Mouse (Mus musculus) liver, embryonic 11.5 days (tissue): ENCODE data around the gene Mrpl42. TPM values are rescaled to one million over a fixed set of nuclear protein-coding genes. Genes with fewer than 3 reads are reported as not detected.

ENCODE experiments used
- ATAC-seq: fragments of 200-750 bp; cut with Nextera tagmentation; replicated peaks from 2 replicates; pipeline ENCODE4 v1.8.0; 2017; ENCODE audit warnings: moderate number of reproducible peaks, mild to moderate bottlenecking, moderate TSS enrichment, moderate library complexity; ENCODE audit not compliant: low FRiP score
- DNase-seq: peaks from one replicate; pipeline ENCODE4 v3.0.0-alpha.2; 2017; ENCODE audit warnings: low spot score
- H3K27ac ChIP-seq: fragments of 300-500 bp; sonication (generic); 2 replicates; pipeline ENCODE4 v1.5.1; 2014; ENCODE audit warnings: mild to moderate bottlenecking, low read depth, low read length, control low read depth
- H3K27me3 ChIP-seq: fragments of 300-500 bp; sonication (generic); replicated peaks from 2 replicates; pipeline ENCODE4 v1.6.1; 2014; ENCODE audit warnings: low read length, mixed read lengths; ENCODE audit not compliant: control insufficient read depth, insufficient read depth
- H3K36me3 ChIP-seq: fragments of 300-500 bp; sonication (generic); 2 replicates; pipeline ENCODE4 v1.6.1; 2014; ENCODE audit warnings: mild to moderate bottlenecking, low read length, moderate library complexity, mixed read lengths; ENCODE audit not compliant: control insufficient read depth, insufficient read depth
- H3K4me1 ChIP-seq: fragments of 300-500 bp; sonication (generic); replicated peaks from 2 replicates; pipeline ENCODE4 v1.6.1; 2014; ENCODE audit warnings: low read length, mixed read lengths; ENCODE audit not compliant: control insufficient read depth, insufficient read depth
- H3K4me2 ChIP-seq: fragments of 300-500 bp; sonication (generic); 2 replicates; pipeline ENCODE4 v1.6.1; 2014; ENCODE audit warnings: mild to moderate bottlenecking, control low read depth, moderate library complexity
- H3K4me3 ChIP-seq: fragments of 300-500 bp; sonication (generic); 2 replicates; pipeline ENCODE4 v1.5.1; 2014; ENCODE audit warnings: low read depth, low read length, control low read depth
- H3K9ac ChIP-seq: fragments of 300-500 bp; sonication (generic); 2 replicates; pipeline ENCODE4 v1.6.1; 2014; ENCODE audit warnings: low read depth, low read length, control low read depth
- H3K9me3 ChIP-seq: fragments of 300-500 bp; sonication (generic); 2 replicates; pipeline ENCODE4 v1.6.1; 2016; ENCODE audit warnings: low read length, inconsistent platforms, mixed read lengths; ENCODE audit not compliant: control insufficient read depth
- WGBS: fragments of 180-500 bp; shearing (Covaris S2); extraction: QIAGEN DNeasy Blood & Tissue Kit; methylation state at CpG from one replicate; pipeline ENCODE4 v1.1.7; 2014; 5-methylcytosine and 5-hydroxymethylcytosine counted together
- polyA plus RNA-seq: library from polyadenylated mRNA; unstranded; fragments of >200 nt; fragmentation: Nextera tagmentation; extraction: Ambion mirVana; gene quantifications from 2 replicates; pipeline ENCODE4 v1.2.1, GENCODE M21; 2014

Gene Mrpl42
- polyA plus RNA-seq, 1 experiment from 2014 or later: 391 TPM

DNA sequence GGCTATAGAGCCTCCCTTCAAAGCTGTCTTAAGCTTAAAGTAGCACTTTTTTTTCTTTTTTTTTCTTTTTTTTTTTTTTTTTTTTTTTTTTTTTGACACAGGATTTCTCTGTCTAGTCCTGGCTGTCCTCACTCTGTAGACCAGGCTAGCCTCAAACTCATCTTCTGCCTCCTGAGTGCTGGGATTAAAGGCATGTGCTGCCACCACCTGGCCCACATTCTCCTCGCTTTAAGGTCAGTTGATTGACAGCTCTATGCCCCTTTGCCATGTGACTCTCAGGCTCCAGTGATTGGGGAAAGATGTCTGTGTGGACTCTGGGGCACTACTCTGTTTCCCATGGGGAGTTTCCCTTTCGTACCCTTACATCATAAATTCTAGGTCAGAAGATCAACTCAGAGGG is 61.2 kb downstream of the Mrpl42 start:
- Histone ChIP-seq H3K9me3 (no peaks in the 10 kb centered on the region), H3K27ac (no peak overlapping the region), H3K27me3 (no peaks in the 10 kb centered on the region), H3K4me3 (no peak overlapping the region), H3K4me2 (no peak overlapping the region), H3K36me3 (no peaks in the 10 kb centered on the region), H3K4me1 (no peaks in the 10 kb centered on the region), H3K9ac (no peak overlapping the region)
- no peak for DNase-seq
- WGBS: 46% methylated on average over 2 of the region's 2 CpGs
- ATAC-seq: no peak

DNA sequence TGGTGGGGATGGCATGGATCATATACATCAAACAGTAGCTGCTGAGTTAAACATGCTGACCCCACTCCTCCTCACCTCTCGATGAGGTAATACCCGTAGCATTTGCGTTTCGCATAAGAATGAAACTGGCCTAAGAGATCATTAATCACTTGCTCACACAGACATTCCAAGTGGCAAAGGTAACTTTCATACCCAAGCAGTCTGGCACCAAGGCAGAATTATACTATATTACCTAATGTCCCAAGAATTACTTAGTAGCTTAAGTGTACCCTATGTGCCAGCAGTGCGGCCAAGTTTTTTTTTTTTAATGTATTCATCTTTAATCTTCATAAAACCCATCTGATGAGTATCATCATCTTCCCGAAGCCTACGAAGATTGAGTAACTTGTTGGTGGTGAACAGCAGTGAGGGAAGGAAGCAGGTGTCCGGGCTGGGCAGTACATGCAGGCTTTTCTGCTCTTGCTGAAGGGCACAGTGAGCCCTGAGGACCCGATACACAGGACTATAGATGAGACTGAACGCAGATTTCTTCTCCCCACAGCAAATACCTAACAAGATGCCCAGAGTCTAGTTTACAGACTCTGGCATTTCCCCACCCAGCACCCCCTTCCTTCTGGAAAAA is 61.9 kb downstream of the Mrpl42 start:
- Histone ChIP-seq H3K9me3 (no peaks in the 10 kb centered on the region), H3K4me1 (no peaks in the 10 kb centered on the region), H3K27me3 (no peaks in the 10 kb centered on the region), H3K9ac (no peak overlapping the region), H3K4me2 (no peak overlapping the region), H3K36me3 (no peaks in the 10 kb centered on the region), H3K27ac (no peak overlapping the region), H3K4me3 (no peak overlapping the region)
- 71% methylated on average over 10 of the region's 10 CpGs for WGBS
- ATAC-seq: no peak
- DNase-seq: no peak

DNA sequence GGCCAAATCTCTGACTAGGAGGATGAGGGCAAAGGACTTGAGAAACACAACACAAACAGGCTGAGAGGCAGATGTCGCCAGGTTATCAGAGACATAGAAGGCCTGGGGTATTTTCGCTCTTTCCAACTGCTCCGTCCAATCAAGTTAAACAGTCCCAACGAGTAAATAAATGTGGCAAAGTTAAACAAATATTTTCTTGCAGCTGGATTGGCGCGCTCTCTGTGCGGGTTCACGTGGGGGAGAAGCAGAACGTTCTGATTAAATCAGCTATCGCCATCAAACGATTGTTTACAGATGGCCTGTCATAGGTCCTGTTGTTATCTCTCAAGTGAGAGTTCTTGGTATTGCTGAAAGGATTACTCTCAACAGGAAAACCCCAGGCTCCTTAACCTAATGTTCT is 62.8 kb downstream of the Mrpl42 start:
- Histone ChIP-seq H3K9me3 (no peaks in the 10 kb centered on the region), H3K27ac (no peak overlapping the region), H3K9ac (no peak overlapping the region), H3K4me1 (no peaks in the 10 kb centered on the region), H3K4me3 (no peak overlapping the region), H3K4me2 (peak overlapping the region; percentile 29; the same call in 1 of the 2 replicates), H3K27me3 (no peaks in the 10 kb centered on the region), H3K36me3 (no peaks in the 10 kb centered on the region)
- 25% methylated on average over 11 of the region's 11 CpGs for WGBS
- ATAC-seq (no peak), DNase-seq (no peak)

Other genes with a start within 250 kb of the Mrpl42 start
- gene Cradd, start 177.8 kb downstream of the Mrpl42 start, polyA plus RNA-seq: 10.1 and 10.5 TPM in 2 replicates
- 19.4 and 21.1 TPM in 2 replicates for gene Socs2, start 84.8 kb downstream of the Mrpl42 start, polyA plus RNA-seq
- gene Ube2n, start 13.2 kb upstream of the Mrpl42 start, polyA plus RNA-seq: 310 and 327 TPM in 2 replicates
- gene Nudt4, start 62.2 kb upstream of the Mrpl42 start, polyA plus RNA-seq: 95.8 and 97.9 TPM in 2 replicates
- gene Anapc15-ps, start 171.5 kb upstream of the Mrpl42 start, polyA plus RNA-seq: not detected in 2 replicates